Mouse (Mus musculus): ENCODE data around the gene Ttc29.

GRCm38 (mm10) chr8:78434340-78434739 lies 221.2 kb downstream of the Ttc29 start:
- TF ChIP-seq POLR2A (IDR thresholded peaks at IDR 0.05; ENCODE audit: insufficient read depth, low read depth, low read length) (no peak), CTCF (IDR thresholded peaks at IDR 0.05) (no peak)
